Mouse (Mus musculus) forebrain, embryonic 10.5 days (tissue): ENCODE measurements around the gene Dusp14. TPM values are rescaled to one million over a fixed set of nuclear protein-coding genes. Genes with fewer than 3 reads are reported as not detected.
A peak's percentile ranks its signal among the peaks of the same experiment; 100 is the strongest.

Experiments
- DNase-seq: peaks from one replicate; pipeline ENCODE4 v3.0.0-alpha.2; 2017; ENCODE audit warnings: low spot score; ENCODE audit errors: extremely low spot score
- H3K27ac ChIP-seq: fragments of 300-500 bp; sonication (generic); 2 replicates; pipeline ENCODE4 v1.5.1; 2016; ENCODE audit warnings: mild to moderate bottlenecking
- H3K27me3 ChIP-seq: fragments of 300-500 bp; sonication (generic); 2 replicates; pipeline ENCODE4 v1.6.1; 2016; ENCODE audit warnings: mild to moderate bottlenecking; ENCODE audit not compliant: poor library complexity, severe bottlenecking
- H3K36me3 ChIP-seq: fragments of 300-500 bp; sonication (generic); replicated peaks from 2 replicates; pipeline ENCODE4 v1.6.1; 2016; ENCODE audit warnings: mild to moderate bottlenecking, moderate library complexity
- H3K4me1 ChIP-seq: fragments of 300-500 bp; sonication (generic); 2 replicates; pipeline ENCODE4 v1.6.1; 2016
- H3K4me3 ChIP-seq: fragments of 300-500 bp; sonication (generic); 2 replicates; pipeline ENCODE4 v1.5.1; 2016; ENCODE audit warnings: mild to moderate bottlenecking, moderate library complexity
- H3K9me3 ChIP-seq: fragments of 300-500 bp; sonication (generic); 2 replicates; pipeline ENCODE4 v1.6.1; 2016; ENCODE audit warnings: mild to moderate bottlenecking, moderate library complexity
- WGBS: fragments of 180-500 bp; shearing (Covaris S2); methylation state at CpG from one replicate; pipeline ENCODE4 v1.1.7; 2016; 5-methylcytosine and 5-hydroxymethylcytosine counted together
- polyA plus RNA-seq: library from polyadenylated mRNA; unstranded; fragments of >200 nt; fragmentation: Nextera tagmentation; extraction: Ambion mirVana; gene quantifications from 2 replicates; pipeline ENCODE4 v1.2.1, GENCODE M21; 2016

Gene Dusp14
- polyA plus RNA-seq, 1 experiment from 2014 or later, result 12.5 TPM

DNA sequence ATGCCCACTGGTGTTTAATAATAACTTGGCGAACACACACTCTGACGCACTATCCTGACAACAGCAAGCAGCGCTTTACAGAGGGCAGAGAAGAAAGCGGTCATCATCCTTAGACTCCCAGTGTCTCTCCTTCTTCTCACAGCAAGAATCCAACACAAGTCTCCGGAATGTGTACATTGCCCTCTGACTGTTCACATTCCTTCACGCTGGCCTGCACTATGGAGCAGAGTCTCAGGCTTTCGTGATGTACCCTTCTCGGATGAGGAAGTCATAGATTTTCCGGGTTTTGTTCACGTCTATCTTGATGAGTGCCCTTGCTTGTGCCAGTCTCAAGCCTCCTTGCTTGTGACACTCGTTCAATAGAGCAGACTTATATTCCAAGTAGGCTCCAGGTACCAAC is 10.3 kb upstream of the Dusp14 start:
- no peaks in the 10 kb centered on the region for H3K9me3 ChIP-seq
- peaks cover 60% of the 10 kb centered on the region for H3K36me3 ChIP-seq
- no peak overlapping the region for H3K4me3 ChIP-seq
- H3K27ac ChIP-seq, result no peak overlapping the region
- H3K4me1 ChIP-seq, result no peaks in the 10 kb centered on the region
- WGBS, result 94% methylated on average over 11 of the region's 11 CpGs
- no peak for DNase-seq
- H3K27me3 ChIP-seq, result no peaks in the 10 kb centered on the region

- H3K4me3 ChIP-seq, result no peak overlapping the region
- DNase-seq, result no peak
- 89% methylated on average over 9 of the region's 9 CpGs for WGBS
- H3K27ac ChIP-seq, result no peak overlapping the region
- peaks cover 1% of the 10 kb centered on the region for H3K4me1 ChIP-seq
- peaks cover 55% of the 10 kb centered on the region for H3K36me3 ChIP-seq
- no peaks in the 10 kb centered on the region for H3K9me3 ChIP-seq
- H3K27me3 ChIP-seq, result no peaks in the 10 kb centered on the region
Observed at GRCm38 (mm10) chr11:84078601-84079000, 9.5 kb upstream of the Dusp14 start.

DNA sequence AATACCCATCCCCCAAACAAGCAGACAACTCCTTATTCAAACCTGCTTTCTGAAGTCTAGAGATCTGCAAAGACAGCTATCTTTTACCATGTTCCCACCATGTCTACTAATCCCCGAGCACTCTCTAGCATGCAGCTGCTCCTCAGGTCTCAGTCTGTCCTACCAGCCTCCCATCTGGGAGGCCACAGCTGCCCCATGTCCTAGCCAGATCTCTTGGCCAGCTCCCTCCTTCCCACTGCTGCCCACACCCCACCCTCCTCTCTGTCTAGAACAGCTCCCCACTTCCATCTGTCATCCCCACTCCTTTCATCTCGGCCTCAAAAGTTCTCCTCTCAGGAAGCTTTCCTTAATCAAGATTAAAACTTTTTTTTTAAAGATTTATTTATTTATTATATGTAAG is 7.9 kb upstream of the Dusp14 start:
- H3K9me3 ChIP-seq, result no peaks in the 10 kb centered on the region
- 89% methylated on average over 2 of the region's 2 CpGs for WGBS
- H3K4me1 ChIP-seq, result peaks cover 12% of the 10 kb centered on the region
- H3K36me3 ChIP-seq, result peaks cover 42% of the 10 kb centered on the region
- no peak overlapping the region for H3K4me3 ChIP-seq
- no peak for DNase-seq
- no peaks in the 10 kb centered on the region for H3K27me3 ChIP-seq
- no peak overlapping the region for H3K27ac ChIP-seq

DNA sequence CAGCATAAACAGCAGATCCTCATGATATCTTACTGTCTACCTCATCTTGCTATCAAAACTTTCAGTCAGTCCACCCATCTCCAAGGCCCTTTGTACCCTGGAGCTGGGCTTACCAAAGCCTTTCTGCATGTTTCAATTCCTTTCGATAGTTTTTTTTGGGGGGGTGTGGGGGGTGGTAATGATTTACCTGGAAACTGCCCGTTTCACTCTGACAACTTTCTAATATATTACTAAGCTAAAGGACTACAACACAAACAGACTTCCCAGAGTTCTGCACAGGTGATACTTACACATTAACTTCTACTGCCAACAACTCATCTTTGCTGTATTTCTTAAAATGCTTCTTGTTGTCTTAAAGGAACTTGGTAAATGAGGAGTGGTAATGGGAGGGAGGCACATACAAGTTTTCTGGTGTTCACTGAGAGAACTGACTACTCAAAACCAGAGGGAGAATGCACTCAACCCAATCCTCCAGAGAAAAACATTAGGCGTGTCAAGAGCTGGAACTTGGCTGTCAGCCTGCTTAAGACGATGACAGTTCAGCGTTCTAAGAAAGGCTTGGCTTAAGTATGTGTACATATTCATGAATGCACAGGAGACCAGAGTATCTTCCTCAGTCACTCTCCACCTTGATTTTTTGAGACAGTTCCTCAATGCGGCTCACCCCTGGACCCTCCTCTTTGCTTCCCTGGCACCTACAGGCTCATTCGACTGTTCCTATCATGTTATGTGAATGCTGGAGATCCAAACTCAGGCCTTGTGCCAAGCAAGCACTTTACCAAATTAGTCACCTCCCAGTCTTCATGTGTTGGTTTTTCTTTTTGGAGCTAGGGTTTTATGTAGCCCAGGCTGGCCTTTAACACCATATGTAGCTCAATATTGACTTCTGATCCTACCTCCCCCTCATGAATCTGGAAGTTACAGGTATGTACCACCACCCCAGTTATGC is 5.0 kb upstream of the Dusp14 start:
- no peaks in the 10 kb centered on the region for H3K9me3 ChIP-seq
- no peak overlapping the region for H3K4me3 ChIP-seq
- no peak overlapping the region for H3K27ac ChIP-seq
- no peak for DNase-seq
- peaks cover 12% of the 10 kb centered on the region for H3K4me1 ChIP-seq
- WGBS, result 88% methylated on average over 7 of the region's 7 CpGs
- peaks cover 23% of the 10 kb centered on the region for H3K27me3 ChIP-seq
- H3K36me3 ChIP-seq, result peaks cover 13% of the 10 kb centered on the region

GRCm38 (mm10) chr11:84072904-84073651 is 4.0 kb upstream of the Dusp14 start:
- DNase-seq, result no peak
- H3K9me3 ChIP-seq, result no peaks in the 10 kb centered on the region
- H3K4me3 ChIP-seq, result no peak overlapping the region
- peaks cover 33% of the 10 kb centered on the region for H3K27me3 ChIP-seq
- H3K27ac ChIP-seq, result no peak overlapping the region
- 61% methylated on average over 9 of the region's 9 CpGs for WGBS
- H3K36me3 ChIP-seq, result peaks cover 3% of the 10 kb centered on the region; the same call in 1 of the 2 replicates
- H3K4me1 ChIP-seq, result peaks cover 21% of the 10 kb centered on the region

DNA sequence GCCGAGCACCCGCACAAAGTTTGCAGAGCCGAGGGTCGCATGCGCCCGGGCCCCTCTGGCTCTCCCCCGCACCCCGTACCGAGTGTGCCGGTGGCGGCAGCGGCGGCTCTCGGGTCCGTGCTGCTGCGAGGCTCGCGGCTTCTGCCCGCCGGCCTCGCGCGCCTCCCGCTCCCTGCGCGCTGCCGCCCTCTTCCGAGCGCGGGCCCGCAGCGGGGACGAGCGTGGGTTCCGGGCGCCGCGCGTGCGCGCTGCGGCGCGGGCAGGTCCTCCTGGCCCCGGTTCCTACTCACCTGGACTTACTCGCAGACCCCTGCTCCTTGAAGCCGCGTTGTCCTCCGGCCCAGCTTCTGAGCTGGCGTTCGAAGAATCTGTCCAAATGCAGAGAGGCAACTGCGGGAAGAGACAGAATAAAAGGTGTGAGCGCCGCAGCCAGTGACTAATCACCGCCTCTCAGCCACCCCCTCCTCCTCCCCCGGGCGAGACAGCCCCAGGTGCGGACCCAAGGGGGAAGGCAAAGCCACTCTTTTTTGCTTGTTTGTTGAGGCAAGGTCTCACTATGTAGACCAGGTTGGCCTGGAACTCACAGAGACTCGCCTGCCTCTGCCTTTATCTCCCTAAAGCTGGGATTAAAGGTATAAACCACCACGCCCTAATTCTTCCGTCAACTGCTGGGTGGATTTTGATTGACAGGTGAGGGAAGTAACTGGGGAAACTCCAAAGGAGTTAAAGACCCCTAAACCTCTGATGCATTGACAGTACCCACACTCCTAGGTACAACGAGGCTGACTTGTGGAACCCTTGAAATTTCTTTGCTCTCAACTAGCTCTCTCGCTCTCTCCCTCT is 649 bp downstream of the Dusp14 start:
- Histone ChIP-seq H3K27ac (peak overlapping the region; percentile 87), H3K4me3 (peak overlapping the region; percentile 77), H3K36me3 (no peaks in the 10 kb centered on the region), H3K27me3 (peaks cover 68% of the 10 kb centered on the region), H3K4me1 (peaks cover 44% of the 10 kb centered on the region), H3K9me3 (no peaks in the 10 kb centered on the region)
- DNase-seq, result peak; percentile 58
- 2% methylated on average over 63 of the region's 63 CpGs for WGBS

GRCm38 (mm10) chr11:84067720-84068190 is 1.3 kb downstream of the Dusp14 start:
- H3K27me3 ChIP-seq, result peaks cover 68% of the 10 kb centered on the region
- no peaks in the 10 kb centered on the region for H3K9me3 ChIP-seq
- H3K4me1 ChIP-seq, result peaks cover 37% of the 10 kb centered on the region
- DNase-seq, result peak; percentile 56
- peak overlapping the region; percentile 77 for H3K4me3 ChIP-seq
- peak overlapping the region; percentile 87 for H3K27ac ChIP-seq
- WGBS, result 3% methylated on average over 21 of the region's 21 CpGs
- H3K36me3 ChIP-seq, result no peaks in the 10 kb centered on the region

- no peak for DNase-seq
- WGBS, result 9% methylated on average over 18 of the region's 18 CpGs
- peaks cover 68% of the 10 kb centered on the region for H3K27me3 ChIP-seq
Observed at GRCm38 (mm10) chr11:84066927-84067645, 2.0 kb downstream of the Dusp14 start.

DNA sequence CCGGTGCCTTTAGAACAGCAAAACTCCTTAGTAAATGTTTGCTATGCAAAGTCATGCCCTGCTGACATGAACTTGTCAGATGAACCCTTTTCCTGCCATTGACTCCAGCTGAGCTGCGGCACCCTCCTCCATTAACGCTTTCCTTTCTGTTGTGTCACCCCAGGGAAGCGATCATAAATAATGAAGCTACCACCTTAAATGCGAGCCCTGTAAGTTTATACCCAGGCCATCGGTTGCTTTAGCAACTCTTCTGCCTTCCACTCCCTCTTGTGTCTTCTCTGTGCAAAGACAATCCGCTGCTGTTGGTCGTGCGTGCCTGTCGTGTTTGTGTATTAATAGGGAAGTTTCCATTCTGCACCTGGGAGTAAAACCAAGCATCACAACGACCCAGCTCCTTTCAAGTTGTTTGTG is 3.0 kb downstream of the Dusp14 start:
- no peak overlapping the region for H3K27ac ChIP-seq
- no peak for DNase-seq
- 17% methylated on average over 11 of the region's 11 CpGs for WGBS
- H3K4me3 ChIP-seq, result no peak overlapping the region
- H3K36me3 ChIP-seq, result no peaks in the 10 kb centered on the region
- peaks cover 64% of the 10 kb centered on the region for H3K27me3 ChIP-seq
- H3K4me1 ChIP-seq, result peaks cover 35% of the 10 kb centered on the region
- no peaks in the 10 kb centered on the region for H3K9me3 ChIP-seq

More at GRCm38 (mm10) chr11:84066927-84067645, 2.0 kb downstream of the Dusp14 start:
- no peaks in the 10 kb centered on the region for H3K36me3 ChIP-seq
- H3K27ac ChIP-seq, result no peak overlapping the region
- H3K9me3 ChIP-seq, result no peaks in the 10 kb centered on the region
- peaks cover 35% of the 10 kb centered on the region for H3K4me1 ChIP-seq
- H3K4me3 ChIP-seq, result peak overlapping the region; percentile 77

DNA sequence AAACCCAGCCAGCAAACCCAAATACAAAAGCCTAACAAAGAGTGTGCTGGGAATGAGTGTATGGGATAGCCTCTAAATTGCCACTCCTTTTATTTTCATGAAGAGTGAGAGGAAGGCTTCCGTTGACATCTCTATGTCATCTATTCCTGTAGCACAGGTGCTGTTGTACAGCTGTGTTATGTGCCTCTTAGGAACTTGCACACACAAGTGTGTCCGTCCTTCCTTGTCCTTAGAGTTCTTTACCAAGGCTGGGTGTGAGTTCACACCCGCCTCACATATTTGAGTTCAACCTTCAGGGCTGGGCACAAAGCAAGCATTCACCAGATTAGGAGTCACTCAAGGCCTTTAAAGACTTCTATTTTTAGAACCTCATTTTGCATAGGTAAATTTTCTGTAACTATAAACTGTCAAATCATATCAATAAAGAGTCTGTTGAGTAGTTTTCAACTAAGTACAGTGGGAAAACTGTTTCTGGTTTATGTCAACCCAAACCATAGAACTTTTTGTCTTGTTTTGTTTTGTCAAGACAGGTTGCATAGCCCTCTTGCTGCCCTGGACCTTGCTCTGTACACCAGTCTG is 5.3 kb downstream of the Dusp14 start:
- Histone ChIP-seq H3K36me3 (no peaks in the 10 kb centered on the region), H3K4me3 (no peak overlapping the region), H3K27ac (no peak overlapping the region), H3K9me3 (no peaks in the 10 kb centered on the region), H3K27me3 (peaks cover 41% of the 10 kb centered on the region), H3K4me1 (peaks cover 32% of the 10 kb centered on the region)
- DNase-seq, result no peak
- WGBS, result 88% methylated on average over 3 of the region's 3 CpGs

DNA sequence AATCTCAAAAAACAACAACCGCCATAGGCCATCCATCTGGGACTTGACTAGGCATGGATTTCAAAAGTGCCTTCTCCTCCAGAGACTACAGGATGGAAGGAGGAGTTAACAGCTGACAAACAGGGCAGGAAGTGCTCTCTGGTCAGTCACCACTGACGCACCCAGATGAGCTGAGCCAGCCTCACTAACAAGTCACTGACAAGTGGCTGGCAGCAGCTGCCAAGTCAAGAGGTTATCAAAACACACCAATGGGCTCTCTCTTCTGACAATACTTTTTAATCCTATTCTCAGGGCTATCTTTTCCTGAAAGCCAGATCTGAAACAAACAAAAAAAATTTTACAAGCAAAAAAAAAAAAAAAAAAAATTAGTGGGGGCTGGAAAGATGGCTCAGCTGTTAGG is 6.3 kb downstream of the Dusp14 start:
- no peak overlapping the region for H3K4me3 ChIP-seq
- WGBS, result 67% methylated on average over 2 of the region's 2 CpGs
- H3K27ac ChIP-seq, result no peak overlapping the region
- no peak for DNase-seq
- H3K36me3 ChIP-seq, result no peaks in the 10 kb centered on the region
- peaks cover 34% of the 10 kb centered on the region for H3K27me3 ChIP-seq
- H3K9me3 ChIP-seq, result no peaks in the 10 kb centered on the region
- H3K4me1 ChIP-seq, result peaks cover 23% of the 10 kb centered on the region
